Mouse (Mus musculus) liver, adult 10 weeks (tissue): ENCODE measurements around the gene Ikbke. TPM values are rescaled to one million over a fixed set of nuclear protein-coding genes. Genes with fewer than 3 reads are reported as not detected.

Experiments used
- polyA plus RNA-seq: library from polyadenylated mRNA; stranded (reverse); fragments of 350-450 nt; fragmentation: Illumina TruSeq; extraction: RNeasy Lipid Tissue Mini Kit (QIAGEN cat#74804); gene quantifications from one replicate; pipeline ENCODE4 v1.2.3, GENCODE M21; 2014; ENCODE audit warnings: low read depth, low replicate concordance

The Ikbke gene
- polyA plus RNA-seq, result 11.0 TPM

GRCm38 (mm10) chr1:131279456-131279776 is at the start of gene Ikbke:
Gene Ikbke (minus strand): TSS chr1:131279606.

GRCm38 (mm10) chr1:131245089-131245856 is 34.1 kb downstream of the Ikbke start, which contains the start of gene Rassf5:
Gene Rassf5 (minus strand): TSS chr1:131245258.

Other genes starting within 250 kb of the Ikbke start
- 22.4 TPM for gene Mapkapk2, start 181.8 kb downstream of the Ikbke start, polyA plus RNA-seq
- 0.93 TPM for gene Dyrk3, start 141.3 kb downstream of the Ikbke start, polyA plus RNA-seq
- gene Eif2d, start 126.4 kb downstream of the Ikbke start, polyA plus RNA-seq, result 17.3 TPM
- 7.6 TPM for gene Rassf5, start 34.3 kb downstream of the Ikbke start, polyA plus RNA-seq
- gene Srgap2, start 247.7 kb upstream of the Ikbke start, polyA plus RNA-seq, result 7.3 TPM
- gene Fam72a, start 248.3 kb upstream of the Ikbke start, polyA plus RNA-seq, result 3.4 TPM